Mouse (Mus musculus): ENCODE data around the gene Raver1. TPM values are rescaled to one million over a fixed set of nuclear protein-coding genes. Genes with fewer than 3 reads are reported as not detected.

Raver1 gene
- polyA plus RNA-seq, 1 experiment: not detected

DNA sequence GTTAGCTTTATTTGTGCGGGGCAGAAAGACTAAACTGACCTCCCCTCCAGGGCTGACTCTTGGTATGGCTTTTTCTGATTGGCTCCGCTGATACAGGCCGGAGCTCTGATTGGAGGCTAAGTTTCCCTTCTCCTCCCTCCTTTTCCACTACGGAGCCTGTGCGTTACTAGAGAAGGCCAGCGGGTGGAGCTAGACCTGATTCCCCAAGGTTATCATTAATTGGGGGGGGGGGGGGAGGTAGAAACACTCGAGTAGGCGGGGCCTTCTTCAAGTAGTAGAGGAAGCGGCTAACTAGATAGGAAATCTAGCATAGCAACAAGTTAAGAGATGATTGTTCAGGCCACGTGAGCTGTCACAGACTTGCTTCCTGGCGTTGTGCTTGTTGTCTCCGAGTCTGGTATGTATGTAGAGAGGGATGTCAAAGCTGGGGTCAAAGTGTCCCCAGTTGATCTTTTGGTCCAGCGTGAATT lies 61.0 kb downstream of the Raver1 start:
- under 1% methylated on average over 13 of the region's 13 CpGs for WGBS
- Histone ChIP-seq H3K4me3 (ENCODE audit: insufficient read depth, low read depth, low read length) (peak overlapping the region; percentile 59), H3K4me1 (ENCODE audit: control insufficient read depth, insufficient read depth, low read length) (peaks cover 54% of the 10 kb centered on the region), H3K27ac (ENCODE audit: insufficient read depth, low read depth, low read length) (peak overlapping the region; percentile 93)
- TF ChIP-seq POLR2A (IDR thresholded peaks at IDR 0.05; ENCODE audit: insufficient read depth, low read depth, low read length): no peak

- Histone ChIP-seq H3K27ac (ENCODE audit: insufficient read depth, low read depth, low read length) (peak overlapping the region; percentile 25; the same call in 1 of the 2 replicates), H3K4me1 (ENCODE audit: control insufficient read depth, insufficient read depth, low read length) (peaks cover 49% of the 10 kb centered on the region), H3K4me3 (ENCODE audit: insufficient read depth, low read depth, low read length) (peak overlapping the region; percentile 43)
- TF ChIP-seq POLR2A (IDR thresholded peaks at IDR 0.05; ENCODE audit: insufficient read depth, low read depth, low read length): no peak
- no peak for TF ChIP-seq CTCF (IDR thresholded peaks at IDR 0.05; ENCODE audit: insufficient read depth, low read depth, low read length)
- 28% methylated on average over 22 of the region's 22 CpGs for WGBS
Measured at GRCm38 (mm10) chr9:21030055-21030600, 61.7 kb downstream of the Raver1 start.

DNA sequence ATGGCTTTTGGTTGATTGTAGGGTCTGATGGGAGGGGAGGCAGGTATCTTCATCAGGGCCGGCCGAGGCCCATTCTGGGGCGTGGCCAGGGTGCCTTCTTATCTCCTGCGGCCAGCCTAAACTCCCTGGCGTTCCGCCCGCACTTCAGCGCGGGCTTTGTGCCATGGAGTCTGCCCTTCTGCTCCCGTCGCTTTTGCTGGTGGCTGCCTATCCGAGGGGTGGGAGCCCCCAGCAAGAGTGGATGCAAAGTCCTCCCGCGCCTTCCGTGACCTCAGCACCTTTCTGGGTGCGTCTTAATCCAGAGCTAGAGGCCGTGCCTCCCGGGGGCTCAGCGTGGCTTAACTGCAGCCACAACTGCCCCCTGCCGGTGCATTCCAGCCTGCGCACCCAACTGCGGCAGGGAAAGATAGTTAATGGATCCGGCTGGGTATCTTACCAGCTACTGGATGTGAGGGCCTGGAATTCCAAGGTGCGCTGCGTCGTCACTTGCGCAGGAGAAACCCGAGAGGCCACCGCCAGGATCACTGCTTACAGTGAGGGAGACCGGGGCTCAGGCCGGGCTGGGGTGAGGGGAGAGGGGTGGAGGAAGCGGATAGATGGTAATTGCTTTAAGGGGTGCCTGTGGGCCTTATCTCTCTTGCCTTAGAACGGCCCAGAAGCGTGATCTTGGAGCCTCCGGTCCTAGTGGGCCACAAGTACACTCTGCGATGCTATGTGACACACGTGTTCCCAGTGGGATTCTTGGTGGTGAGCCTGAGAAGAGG lies 62.3 kb downstream of the Raver1 start, which contains the start of gene Icam4:
TSS of gene Icam4 (plus strand) at position 83 of the 764 bp plus-strand sequence.
- Histone ChIP-seq H3K4me1 (ENCODE audit: control insufficient read depth, insufficient read depth, low read length) (peaks cover 42% of the 10 kb centered on the region), H3K4me3 (ENCODE audit: insufficient read depth, low read depth, low read length) (peak within 1 kb of the TSS; percentile 43), H3K27ac (ENCODE audit: insufficient read depth, low read depth, low read length) (peak within 1 kb of the TSS; percentile 25; the same call in 1 of the 2 replicates)
- TF ChIP-seq POLR2A (IDR thresholded peaks at IDR 0.05; ENCODE audit: insufficient read depth, low read depth, low read length) (no peak), CTCF (IDR thresholded peaks at IDR 0.05; ENCODE audit: insufficient read depth, low read depth, low read length) (peak; percentile 75; the same call in 1 of the 2 replicates)
- 4% methylated on average over 37 of the region's 37 CpGs for WGBS

- Histone ChIP-seq H3K27ac (ENCODE audit: insufficient read depth, low read depth, low read length) (no peak overlapping the region), H3K4me1 (ENCODE audit: control insufficient read depth, insufficient read depth, low read length) (peaks cover 40% of the 10 kb centered on the region), H3K4me3 (ENCODE audit: insufficient read depth, low read depth, low read length) (no peak overlapping the region)
- 77% methylated on average over 6 of the region's 6 CpGs for WGBS
- TF ChIP-seq CTCF (IDR thresholded peaks at IDR 0.05; ENCODE audit: insufficient read depth, low read depth, low read length) (no peak), POLR2A (IDR thresholded peaks at IDR 0.05; ENCODE audit: insufficient read depth, low read depth, low read length) (no peak)
Measured at GRCm38 (mm10) chr9:21028560-21029110, 63.2 kb downstream of the Raver1 start.

DNA sequence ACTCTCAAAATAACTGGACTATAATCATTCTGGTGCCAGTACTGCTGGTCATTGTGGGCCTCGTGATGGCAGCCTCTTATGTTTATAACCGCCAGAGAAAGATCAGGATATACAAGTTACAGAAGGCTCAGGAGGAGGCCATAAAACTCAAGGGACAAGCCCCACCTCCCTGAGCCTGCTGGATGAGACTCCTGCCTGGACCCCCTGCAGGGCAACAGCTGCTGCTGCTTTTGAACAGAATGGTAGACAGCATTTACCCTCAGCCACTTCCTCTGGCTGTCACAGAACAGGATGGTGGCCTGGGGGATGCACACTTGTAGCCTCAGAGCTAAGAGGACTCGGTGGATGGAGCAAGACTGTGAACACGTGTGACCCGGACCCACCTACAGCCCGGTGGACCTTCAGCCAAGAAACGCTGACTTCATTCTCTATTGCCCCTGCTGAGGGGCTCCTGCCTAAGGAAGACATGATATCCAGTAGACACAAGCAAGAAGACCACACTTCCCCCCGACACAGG lies 64.0 kb downstream of the Raver1 start:
- 49% methylated on average over 8 of the region's 8 CpGs for WGBS
- Histone ChIP-seq H3K4me1 (ENCODE audit: control insufficient read depth, insufficient read depth, low read length) (peaks cover 32% of the 10 kb centered on the region), H3K4me3 (ENCODE audit: insufficient read depth, low read depth, low read length) (no peak overlapping the region), H3K27ac (ENCODE audit: insufficient read depth, low read depth, low read length) (no peak overlapping the region)
- TF ChIP-seq POLR2A (IDR thresholded peaks at IDR 0.05; ENCODE audit: insufficient read depth, low read depth, low read length) (no peak), CTCF (IDR thresholded peaks at IDR 0.05; ENCODE audit: insufficient read depth, low read depth, low read length) (no peak)

DNA sequence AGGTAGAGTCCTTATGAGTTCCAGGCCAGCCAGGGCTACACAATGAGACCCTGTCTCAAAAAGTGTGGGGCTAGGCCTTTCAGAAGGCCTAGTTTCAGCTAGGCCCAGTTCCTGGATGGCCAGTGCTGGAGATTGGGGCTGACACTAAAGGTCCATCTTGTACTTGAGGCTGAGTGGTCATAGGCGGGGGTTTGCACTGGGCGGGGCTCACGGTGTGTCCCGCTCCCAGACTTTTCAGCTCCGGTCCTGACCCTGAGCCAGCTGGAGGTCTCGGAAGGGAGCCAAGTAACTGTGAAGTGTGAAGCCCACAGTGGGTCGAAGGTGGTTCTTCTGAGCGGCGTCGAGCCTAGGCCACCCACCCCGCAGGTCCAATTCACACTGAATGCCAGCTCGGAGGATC lies 65.0 kb downstream of the Raver1 start:
- TF ChIP-seq CTCF (IDR thresholded peaks at IDR 0.05; ENCODE audit: insufficient read depth, low read depth, low read length) (no peak), POLR2A (IDR thresholded peaks at IDR 0.05; ENCODE audit: insufficient read depth, low read depth, low read length) (no peak)
- 91% methylated on average over 12 of the region's 12 CpGs for WGBS

GRCm38 (mm10) chr9:21025258-21025810 lies 66.5 kb downstream of the Raver1 start:
- Histone ChIP-seq H3K4me1 (ENCODE audit: control insufficient read depth, insufficient read depth, low read length) (peaks cover 23% of the 10 kb centered on the region), H3K27ac (ENCODE audit: insufficient read depth, low read depth, low read length) (no peak overlapping the region), H3K4me3 (ENCODE audit: insufficient read depth, low read depth, low read length) (no peak overlapping the region)
- TF ChIP-seq POLR2A (IDR thresholded peaks at IDR 0.05; ENCODE audit: insufficient read depth, low read depth, low read length): no peak
- no peak for TF ChIP-seq CTCF (IDR thresholded peaks at IDR 0.05; ENCODE audit: insufficient read depth, low read depth, low read length)
- WGBS: 84% methylated on average over 19 of the region's 19 CpGs

More for the DNA sequence above, 65.0 kb downstream of the Raver1 start:
- Histone ChIP-seq H3K27ac (ENCODE audit: insufficient read depth, low read depth, low read length) (no peak overlapping the region), H3K4me3 (ENCODE audit: insufficient read depth, low read depth, low read length) (no peak overlapping the region), H3K4me1 (ENCODE audit: control insufficient read depth, insufficient read depth, low read length) (peaks cover 29% of the 10 kb centered on the region)

Other genes with a start within 250 kb of the Raver1 start
- gene A230050P20Rik, start 223.4 kb downstream of the Raver1 start, polyA plus RNA-seq (2012; ENCODE audit: insufficient read depth, insufficient read length, low replicate concordance, missing spikeins): 183 TPM in 1 of 2 replicates, not detected in the other
- gene Angptl6, start 212.3 kb downstream of the Raver1 start, polyA plus RNA-seq (2012; ENCODE audit: insufficient read depth, insufficient read length, low replicate concordance, missing spikeins): not detected in 2 replicates
- not detected in 2 replicates for gene Ppan, start 203.8 kb downstream of the Raver1 start, polyA plus RNA-seq (2012; ENCODE audit: insufficient read depth, insufficient read length, low replicate concordance, missing spikeins)
- not detected in 2 replicates for gene Eif3g, start 193.4 kb downstream of the Raver1 start, polyA plus RNA-seq (2012; ENCODE audit: insufficient read depth, insufficient read length, low replicate concordance, missing spikeins)
- 56.5 TPM in 1 of 2 replicates, not detected in the other for gene Dnmt1, start 132.1 kb downstream of the Raver1 start, polyA plus RNA-seq (2012; ENCODE audit: insufficient read depth, insufficient read length, low replicate concordance, missing spikeins)
- gene S1pr2, start 115.2 kb downstream of the Raver1 start, polyA plus RNA-seq (2012; ENCODE audit: insufficient read depth, insufficient read length, low replicate concordance, missing spikeins): not detected in 2 replicates
- gene Mrpl4, start 89.3 kb downstream of the Raver1 start, polyA plus RNA-seq (2012; ENCODE audit: insufficient read depth, insufficient read length, low replicate concordance, missing spikeins): not detected in 2 replicates
- not detected in 2 replicates for gene Icam1, start 76.0 kb downstream of the Raver1 start, polyA plus RNA-seq (2012; ENCODE audit: insufficient read depth, insufficient read length, low replicate concordance, missing spikeins)
- not detected in 2 replicates for gene Icam4, start 62.6 kb downstream of the Raver1 start, polyA plus RNA-seq (2012; ENCODE audit: insufficient read depth, insufficient read length, low replicate concordance, missing spikeins)
- gene Icam5, start 59.9 kb downstream of the Raver1 start, polyA plus RNA-seq (2012; ENCODE audit: insufficient read depth, insufficient read length, low replicate concordance, missing spikeins): not detected in 2 replicates
- gene Zglp1, start 24.9 kb downstream of the Raver1 start, polyA plus RNA-seq (2012; ENCODE audit: insufficient read depth, insufficient read length, low replicate concordance, missing spikeins): not detected in 2 replicates
- gene Gm49373, start 18.9 kb downstream of the Raver1 start, polyA plus RNA-seq (2012; ENCODE audit: insufficient read depth, insufficient read length, low replicate concordance, missing spikeins): not detected in 2 replicates
- gene Fdx1l, start 18.4 kb downstream of the Raver1 start, polyA plus RNA-seq (2012; ENCODE audit: insufficient read depth, insufficient read length, low replicate concordance, missing spikeins): not detected in 2 replicates
- gene Gm38431, start within 50 bp of the Raver1 start, polyA plus RNA-seq (2012; ENCODE audit: insufficient read depth, insufficient read length, low replicate concordance, missing spikeins): not detected in 2 replicates
- not detected in 2 replicates for gene Tyk2, start 39.2 kb upstream of the Raver1 start, polyA plus RNA-seq (2012; ENCODE audit: insufficient read depth, insufficient read length, low replicate concordance, missing spikeins)
- 282 TPM in 1 of 2 replicates, not detected in the other for gene Cdc37, start 58.0 kb upstream of the Raver1 start, polyA plus RNA-seq (2012; ENCODE audit: insufficient read depth, insufficient read length, low replicate concordance, missing spikeins)
- gene Pde4a, start 73.7 kb upstream of the Raver1 start, polyA plus RNA-seq (2012; ENCODE audit: insufficient read depth, insufficient read length, low replicate concordance, missing spikeins): not detected in 2 replicates
- gene Keap1, start 147.4 kb upstream of the Raver1 start, polyA plus RNA-seq (2012; ENCODE audit: insufficient read depth, insufficient read length, low replicate concordance, missing spikeins): not detected in 2 replicates
- not detected in 2 replicates for gene S1pr5, start 156.4 kb upstream of the Raver1 start, polyA plus RNA-seq (2012; ENCODE audit: insufficient read depth, insufficient read length, low replicate concordance, missing spikeins)
- gene Atg4d, start 173.3 kb upstream of the Raver1 start, polyA plus RNA-seq (2012; ENCODE audit: insufficient read depth, insufficient read length, low replicate concordance, missing spikeins): not detected in 2 replicates
- gene Kri1, start 196.0 kb upstream of the Raver1 start, polyA plus RNA-seq (2012; ENCODE audit: insufficient read depth, insufficient read length, low replicate concordance, missing spikeins): not detected in 2 replicates
- gene Cdkn2d, start 199.4 kb upstream of the Raver1 start, polyA plus RNA-seq (2012; ENCODE audit: insufficient read depth, insufficient read length, low replicate concordance, missing spikeins): not detected in 2 replicates
- not detected in 2 replicates for gene Ap1m2, start 220.3 kb upstream of the Raver1 start, polyA plus RNA-seq (2012; ENCODE audit: insufficient read depth, insufficient read length, low replicate concordance, missing spikeins)
- 356 TPM in 1 of 2 replicates, not detected in the other for gene Slc44a2, start 228.7 kb upstream of the Raver1 start, polyA plus RNA-seq (2012; ENCODE audit: insufficient read depth, insufficient read length, low replicate concordance, missing spikeins)